Mouse (Mus musculus): Measurements from ENCODE around the gene Grap2. TPM values are rescaled to one million over a fixed set of nuclear protein-coding genes. Genes with fewer than 3 reads are reported as not detected.

Grap2 gene
- total RNA-seq, 4 experiments from 2014 or later = 0.16 to 0.84 (median 0.79) TPM

DNA sequence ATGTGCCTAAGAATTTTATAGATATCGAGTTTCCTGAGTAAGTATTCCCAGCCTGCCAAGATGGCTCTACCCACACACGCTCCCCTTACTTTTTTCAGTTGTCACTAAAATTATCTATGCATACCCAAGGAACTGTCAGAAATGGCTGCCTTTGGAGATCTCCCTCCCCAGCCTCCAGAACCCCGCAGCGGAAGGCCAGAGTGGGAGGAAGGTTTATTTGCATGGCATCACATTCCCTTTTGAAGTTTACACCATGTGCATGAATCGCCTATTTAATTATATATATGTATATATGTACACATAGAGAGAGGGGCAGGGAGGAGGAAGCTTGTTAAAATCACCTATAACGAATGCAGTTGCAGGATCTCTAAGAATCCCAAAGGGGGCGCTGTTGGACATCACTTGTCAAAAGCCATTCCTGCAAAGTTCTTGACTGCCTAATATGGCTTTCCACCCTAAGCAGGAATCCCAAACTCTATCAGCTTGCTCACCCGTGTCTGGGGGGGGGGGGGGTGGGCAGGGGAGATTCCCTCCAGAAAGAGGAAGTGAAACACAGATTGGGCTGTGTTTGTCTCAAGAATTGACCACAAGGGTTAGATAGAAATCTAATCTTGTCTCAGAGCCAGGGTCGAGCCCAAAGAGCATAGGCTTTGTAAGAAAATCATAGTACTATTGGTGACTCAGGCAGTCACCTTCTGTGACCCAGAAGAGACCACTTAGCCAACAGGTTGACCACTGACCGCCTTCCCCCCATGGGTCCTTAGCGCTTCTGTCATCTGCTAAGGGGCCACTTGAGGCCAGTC lies 62.2 kb downstream of the Grap2 start:
- peak; percentile 40 to 80 for DNase-seq (ENCODE audit: low spot score in 2 of 2)

DNA sequence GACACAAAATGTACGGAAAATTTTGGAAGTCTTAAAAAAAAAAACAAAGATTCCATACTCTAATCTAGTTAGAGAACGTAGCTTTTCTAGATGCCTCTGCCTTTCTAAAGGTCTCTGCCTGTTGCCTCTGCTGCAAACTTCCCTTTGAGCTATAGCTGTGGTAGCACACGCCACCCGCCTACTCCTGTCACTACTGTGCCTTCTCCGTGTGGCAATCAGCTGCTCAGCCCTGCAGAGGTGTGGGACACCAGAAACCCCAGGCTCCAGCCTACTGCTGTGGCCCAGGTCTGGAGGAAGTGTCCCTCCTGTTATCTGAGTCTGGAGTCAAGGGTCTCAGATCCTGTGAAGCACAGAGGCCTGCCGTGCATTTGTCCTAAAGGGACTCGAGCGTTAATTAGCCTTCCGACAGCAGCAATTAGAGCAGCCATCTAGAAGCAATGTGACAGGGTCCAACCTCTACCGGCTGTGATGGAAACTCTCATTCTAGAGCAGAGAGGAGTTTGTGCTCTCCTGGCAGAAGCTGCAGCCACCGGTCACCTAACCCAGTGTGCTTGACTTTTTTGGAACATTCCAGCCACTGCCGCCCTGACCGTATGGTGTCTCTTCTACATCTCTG lies 64.5 kb downstream of the Grap2 start:
- no peak for DNase-seq (ENCODE audit: low spot score in 2 of 2)

DNA sequence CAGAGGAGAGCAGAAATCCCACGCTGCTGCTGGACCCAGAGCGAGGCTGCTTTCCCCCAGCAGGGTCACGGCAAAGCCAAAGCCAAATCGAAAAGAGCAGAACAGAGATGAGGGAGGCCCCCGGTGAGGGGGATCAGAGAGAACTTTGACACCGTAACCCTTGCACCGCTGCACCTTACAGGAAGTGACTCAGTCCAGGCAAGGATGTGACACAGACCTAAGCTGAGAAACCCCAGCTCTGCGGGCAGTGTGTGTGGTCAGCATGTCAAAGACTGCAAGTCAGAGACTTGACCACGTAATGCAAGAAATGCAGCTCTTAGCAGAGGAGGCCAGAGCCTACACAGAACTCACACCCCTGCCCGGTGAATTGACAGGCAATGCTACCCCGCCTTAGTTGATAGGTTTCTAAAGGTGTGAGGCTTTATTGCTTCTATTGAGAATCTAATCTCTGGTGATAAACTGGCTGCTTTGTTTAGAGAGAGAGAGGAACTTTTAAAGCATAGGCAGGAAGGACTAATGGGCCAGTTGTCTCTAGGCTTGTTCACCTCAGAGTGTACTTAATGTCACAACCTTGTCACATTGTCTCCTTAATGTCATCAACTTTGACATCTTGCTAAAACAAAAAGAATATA lies 66.8 kb downstream of the Grap2 start:
- no peak for DNase-seq (ENCODE audit: low spot score in 2 of 2)

DNA sequence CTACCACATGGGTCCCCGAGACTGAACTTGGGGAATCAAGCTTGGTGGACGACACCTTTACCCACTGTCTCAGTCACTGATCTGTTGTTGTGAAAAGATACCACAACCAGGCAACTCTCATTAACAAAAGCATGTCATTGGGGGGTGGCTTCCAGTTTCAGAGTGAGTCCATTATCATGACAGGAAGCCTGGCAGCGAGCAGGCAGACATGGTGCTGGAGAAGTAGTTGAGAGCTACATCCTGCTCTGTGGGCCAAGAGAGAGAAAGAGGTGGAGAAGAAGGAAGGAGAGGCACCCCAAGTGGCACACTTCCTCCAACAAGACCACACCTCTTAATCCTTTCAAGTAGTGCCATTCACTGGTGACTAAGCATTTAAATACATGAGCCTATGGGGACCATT lies 67.5 kb downstream of the Grap2 start:
- no peak for DNase-seq (ENCODE audit: low spot score in 2 of 2)

DNA sequence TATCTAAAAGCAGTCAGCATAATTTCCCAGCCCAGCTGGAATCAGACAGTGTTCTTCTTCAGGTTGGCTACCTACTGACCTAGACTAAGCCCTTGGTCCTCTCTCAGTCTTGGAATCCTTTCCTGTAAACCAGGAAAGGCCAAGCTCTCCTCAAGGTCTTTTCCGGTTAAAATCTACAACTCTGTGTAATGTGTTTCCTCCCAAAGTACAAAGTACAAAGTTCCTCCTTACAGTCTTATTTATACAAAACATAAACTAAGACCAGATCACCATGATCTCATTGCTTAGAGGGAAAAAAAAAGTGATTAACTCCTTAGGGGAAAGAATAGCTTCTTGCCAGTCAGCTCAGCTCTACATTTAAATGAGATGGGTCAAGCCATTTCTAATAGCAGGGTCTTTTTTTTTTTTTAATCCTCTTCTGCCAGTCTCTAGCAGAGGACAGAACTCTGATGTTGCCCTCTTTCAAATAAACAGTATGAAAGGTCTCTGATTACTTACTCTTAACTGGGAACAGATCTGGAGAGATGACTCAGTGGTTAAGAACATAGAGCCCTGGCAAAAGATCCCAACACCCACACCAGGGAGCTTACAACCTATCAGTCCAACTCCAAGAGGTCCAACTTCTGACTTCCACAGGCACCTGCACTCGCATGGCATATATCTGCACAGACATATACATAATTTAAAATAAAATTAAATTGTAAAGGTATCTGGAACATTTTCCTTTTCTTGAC lies 69.5 kb downstream of the Grap2 start:
- DNase-seq (ENCODE audit: low spot score in 2 of 2) = no peak

DNA sequence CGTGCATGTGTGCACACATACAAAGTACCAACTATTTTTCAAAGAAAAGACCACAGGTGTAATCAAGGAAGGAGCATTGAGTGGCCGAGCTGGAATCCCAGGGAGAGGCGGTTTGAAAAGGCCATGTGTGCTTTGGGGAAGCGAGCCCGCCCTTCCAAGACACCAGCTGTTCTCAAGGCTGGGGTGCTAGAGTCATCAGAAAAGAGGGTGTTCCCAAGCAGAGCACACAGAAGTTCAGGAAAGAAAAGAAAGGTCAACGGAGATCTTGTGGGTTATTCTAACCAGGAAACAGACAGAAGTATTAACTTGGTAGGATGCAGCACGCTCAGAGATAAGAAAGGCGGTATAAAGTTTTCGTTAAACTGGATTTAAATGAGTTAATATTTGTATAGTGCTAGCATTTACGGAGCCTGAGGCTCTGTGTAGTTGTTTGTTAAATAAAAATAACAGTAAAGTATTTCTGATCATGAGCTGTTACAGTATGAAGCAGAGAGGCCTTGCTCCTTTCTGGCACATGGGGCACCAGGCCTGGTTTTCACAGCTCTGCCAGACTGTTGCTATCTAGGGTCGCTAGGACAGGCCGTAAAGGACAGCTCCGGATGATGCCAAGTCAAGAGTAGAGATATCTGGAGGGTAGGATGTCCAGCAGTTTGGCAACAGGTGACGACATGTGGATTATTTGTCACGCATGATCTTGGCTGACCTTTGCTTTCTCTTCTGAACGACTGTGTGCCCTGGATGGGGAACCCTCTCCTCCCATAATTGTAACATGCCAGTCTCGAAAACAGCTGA lies 72.8 kb downstream of the Grap2 start:
- no peak for DNase-seq (ENCODE audit: low spot score in 2 of 2)

DNA sequence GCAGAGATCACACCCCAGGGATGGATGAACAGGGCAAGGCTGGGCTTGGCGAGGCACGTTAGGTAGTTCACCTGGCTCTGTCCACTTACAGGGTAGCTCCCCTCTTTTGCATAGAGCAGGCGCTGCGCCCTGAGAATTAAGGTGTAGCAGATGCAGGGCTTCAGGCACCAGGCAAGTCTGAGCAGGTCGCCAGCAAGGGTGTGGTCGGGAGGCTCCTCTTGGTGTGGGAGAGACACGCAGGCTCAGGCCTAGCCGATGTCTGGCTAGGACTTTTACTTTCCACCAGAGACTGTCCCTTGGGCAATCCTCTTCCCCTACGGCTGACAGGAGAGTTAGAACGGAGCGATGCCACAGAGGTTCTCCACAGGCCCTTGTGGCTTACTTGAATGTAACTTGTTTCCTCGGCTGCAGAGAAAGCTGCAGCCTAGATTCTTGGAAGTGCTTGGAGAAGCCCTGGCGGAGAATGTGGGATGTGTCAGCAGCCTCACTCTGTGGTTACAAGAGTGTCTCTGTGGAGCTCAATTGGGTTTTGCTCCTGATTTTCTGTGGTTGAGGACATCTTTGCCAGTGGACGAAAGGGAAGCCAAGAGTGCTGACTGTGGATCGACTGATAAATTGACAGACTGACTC lies 76.7 kb downstream of the Grap2 start:
- DNase-seq (ENCODE audit: low spot score in 2 of 2) = peak in 1 of 2 experiments; percentile 45

DNA sequence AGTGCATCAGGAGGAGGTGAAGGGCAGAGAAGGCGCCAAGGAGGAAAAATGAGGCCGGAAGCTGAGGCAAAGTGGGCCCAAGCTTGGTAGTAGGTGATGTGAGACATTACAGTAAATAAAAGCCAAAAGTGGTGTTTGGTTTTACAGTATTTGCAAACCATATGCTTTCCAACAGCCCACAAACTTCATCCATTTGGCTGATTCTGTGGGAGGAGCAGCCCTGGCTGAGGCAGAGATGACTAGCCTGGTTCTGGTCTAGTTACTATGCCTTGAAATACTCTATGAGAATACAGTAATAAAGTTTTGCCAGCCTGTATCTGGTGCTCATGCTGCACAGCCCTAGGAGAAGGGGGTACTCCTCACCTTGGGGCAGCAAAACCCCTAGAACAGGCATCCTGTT lies 78.0 kb downstream of the Grap2 start:
- peak in 1 of 2 experiments; percentile 44 for DNase-seq (ENCODE audit: low spot score in 2 of 2)

DNA sequence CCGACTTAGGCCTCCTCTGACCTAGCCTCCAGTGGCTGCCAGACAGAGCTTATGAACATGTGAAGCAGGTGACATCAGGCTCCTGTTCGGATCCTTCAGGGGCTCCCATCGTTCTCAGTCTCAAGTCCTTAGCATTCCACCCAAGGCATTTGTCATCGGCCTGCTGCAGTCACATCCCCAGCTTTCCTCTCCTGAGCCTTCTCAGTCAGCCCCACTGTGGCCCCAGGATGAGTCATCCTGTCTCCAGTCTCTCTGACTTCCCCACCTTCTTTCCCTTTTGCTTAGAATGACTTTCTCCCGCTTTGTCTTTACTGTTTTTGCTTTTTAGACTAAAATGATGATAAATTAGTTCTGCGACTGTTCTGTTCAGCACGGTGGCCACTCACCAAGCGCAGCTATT lies 81.5 kb downstream of the Grap2 start:
- DNase-seq (ENCODE audit: low spot score in 2 of 2) = no peak

DNA sequence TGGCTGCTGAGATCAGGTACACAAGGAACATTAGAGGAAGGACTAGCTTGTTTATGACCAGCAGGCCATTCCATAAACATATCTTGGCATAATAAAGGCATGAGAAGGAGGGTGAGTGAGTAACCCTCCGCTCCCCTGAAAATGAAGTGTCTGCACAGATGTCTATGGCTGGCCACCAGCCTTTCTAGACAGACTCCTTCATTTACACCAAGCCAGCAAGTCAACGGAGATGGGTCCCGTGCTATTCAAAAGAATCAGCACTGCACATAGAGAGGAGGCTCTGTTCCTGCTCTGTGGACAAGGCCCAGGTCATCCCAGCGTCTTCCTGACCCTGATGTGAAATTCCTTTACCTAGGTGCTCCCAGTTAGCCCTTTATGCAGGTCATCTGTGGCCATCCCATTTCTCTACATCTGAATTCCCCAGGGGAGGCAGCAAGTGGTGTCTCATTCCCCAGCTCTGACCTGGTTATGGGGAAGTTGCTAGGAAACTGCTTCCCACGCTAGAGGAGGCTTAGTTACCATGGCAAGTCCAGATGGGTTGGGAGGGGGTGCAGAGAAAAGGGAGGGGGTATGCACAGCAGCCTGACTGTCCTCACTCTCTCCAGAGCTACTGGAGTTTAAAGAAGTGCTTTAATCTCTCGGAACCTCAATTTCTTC lies 86.5 kb downstream of the Grap2 start:
- peak; percentile 20 to 52 for DNase-seq (ENCODE audit: low spot score in 2 of 2)

DNA sequence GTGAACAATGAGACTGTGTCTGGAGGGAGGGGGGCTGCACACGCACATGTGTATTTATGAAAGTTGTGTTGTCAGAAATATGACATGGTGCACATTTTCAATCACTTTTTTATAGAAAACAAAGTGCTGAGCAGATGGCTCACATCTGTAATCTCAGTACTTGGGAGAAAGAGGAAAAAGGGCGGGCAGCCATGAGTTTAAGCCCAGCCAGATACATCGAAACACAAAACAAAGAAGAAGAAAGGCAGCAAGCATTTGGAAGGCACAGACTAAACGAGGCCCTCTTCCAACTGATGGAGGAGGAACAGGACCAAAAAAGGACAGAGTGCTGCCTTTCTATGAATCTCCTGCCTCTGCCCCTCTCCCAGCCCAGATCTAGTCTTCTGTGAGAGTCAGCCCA lies 88.6 kb downstream of the Grap2 start:
- no peak for DNase-seq (ENCODE audit: low spot score in 2 of 2)

DNA sequence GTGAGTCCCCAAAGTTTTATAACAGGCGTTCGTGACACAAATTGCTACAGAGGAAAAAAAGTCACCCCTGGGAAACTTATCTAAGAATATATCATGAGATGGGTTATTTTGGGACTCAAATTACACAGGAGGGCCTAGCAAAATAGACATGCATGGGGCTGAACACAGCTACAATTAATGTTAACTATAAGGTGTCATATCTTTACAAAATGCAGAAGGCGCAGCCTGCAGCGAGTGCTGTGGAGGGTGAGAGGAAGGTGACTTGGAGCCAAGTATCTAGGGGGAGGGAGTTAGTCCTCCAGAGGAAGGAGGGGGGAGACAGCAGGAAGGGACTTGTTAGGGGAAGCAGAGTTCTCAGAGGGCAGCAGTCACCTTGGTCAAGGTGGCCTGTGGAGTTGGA lies 92.0 kb downstream of the Grap2 start:
- no peak for DNase-seq (ENCODE audit: low spot score in 2 of 2)

DNA sequence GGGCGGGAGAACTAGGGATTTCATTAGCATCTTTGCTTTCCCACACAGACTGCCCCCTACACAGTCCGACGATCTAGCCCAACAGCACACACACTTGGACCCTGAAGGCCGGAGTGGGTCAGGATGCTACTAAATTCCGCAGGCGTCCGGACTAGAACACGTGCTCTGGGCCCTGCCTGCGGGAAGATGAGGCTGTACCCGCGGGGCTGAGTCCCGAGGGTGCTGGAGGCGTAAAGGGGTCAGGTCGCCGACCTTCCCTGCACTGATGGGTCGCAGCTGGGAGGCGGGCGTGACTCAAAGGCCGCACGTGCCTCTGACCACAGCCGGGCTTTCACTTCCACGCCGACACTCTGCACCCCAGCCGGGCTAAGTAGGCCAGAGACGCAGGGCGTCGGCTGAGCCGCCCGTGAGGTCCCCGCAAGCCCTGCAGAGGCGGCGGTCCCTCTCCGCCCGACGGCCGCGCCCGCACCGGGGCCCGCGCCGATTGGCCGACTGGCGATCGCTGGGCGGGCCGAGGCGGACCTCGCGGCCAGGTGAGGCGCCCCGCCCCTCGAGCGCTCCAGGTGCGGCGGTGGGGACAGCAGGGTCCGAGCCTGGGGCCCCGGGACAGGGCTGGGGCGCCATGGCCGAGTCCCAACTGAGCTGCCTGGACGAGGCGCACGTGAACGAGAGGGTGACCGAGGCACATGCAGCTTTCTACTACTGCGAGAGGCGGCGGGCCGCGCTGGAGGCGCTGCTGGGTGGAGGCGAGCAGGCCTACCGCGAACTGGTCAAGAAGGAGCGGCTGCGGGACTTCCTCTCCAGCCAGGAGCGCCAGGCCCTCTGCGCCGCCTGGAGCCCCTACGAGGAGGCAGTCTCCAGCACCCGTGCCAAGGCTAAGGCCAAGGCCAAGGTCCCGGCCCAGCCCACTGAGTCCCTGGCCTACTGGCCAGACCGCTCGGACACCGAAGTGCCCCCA lies 99.2 kb downstream of the Grap2 start, which contains the start of gene Fam83f:
Gene Fam83f, plus strand, starts transcription at position 553 of the 958 bp plus-strand sequence.
- no peak for DNase-seq (ENCODE audit: low spot score in 2 of 2)

DNA sequence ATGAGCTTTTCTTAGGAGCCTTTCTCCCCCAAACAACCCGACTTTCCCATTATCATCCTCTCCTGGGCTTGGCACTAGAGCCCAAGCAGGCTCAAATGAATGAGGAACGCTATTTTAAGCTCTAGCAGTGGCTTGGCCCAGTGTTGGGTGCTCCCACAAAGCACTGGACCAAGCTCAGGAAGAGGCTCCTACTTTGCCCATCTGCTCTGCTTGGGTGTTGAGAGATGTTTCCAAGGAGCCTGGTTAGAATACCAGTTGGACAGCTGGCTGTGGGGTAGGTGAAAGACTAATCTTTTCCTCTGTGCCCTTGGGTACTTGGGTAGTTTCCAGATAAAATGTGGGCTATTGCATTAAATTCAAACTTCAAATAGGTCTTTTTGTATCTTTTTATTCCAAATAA lies 100.4 kb downstream of the Grap2 start:
- peak in 1 of 2 experiments; percentile 65 for DNase-seq (ENCODE audit: low spot score in 2 of 2)

DNA sequence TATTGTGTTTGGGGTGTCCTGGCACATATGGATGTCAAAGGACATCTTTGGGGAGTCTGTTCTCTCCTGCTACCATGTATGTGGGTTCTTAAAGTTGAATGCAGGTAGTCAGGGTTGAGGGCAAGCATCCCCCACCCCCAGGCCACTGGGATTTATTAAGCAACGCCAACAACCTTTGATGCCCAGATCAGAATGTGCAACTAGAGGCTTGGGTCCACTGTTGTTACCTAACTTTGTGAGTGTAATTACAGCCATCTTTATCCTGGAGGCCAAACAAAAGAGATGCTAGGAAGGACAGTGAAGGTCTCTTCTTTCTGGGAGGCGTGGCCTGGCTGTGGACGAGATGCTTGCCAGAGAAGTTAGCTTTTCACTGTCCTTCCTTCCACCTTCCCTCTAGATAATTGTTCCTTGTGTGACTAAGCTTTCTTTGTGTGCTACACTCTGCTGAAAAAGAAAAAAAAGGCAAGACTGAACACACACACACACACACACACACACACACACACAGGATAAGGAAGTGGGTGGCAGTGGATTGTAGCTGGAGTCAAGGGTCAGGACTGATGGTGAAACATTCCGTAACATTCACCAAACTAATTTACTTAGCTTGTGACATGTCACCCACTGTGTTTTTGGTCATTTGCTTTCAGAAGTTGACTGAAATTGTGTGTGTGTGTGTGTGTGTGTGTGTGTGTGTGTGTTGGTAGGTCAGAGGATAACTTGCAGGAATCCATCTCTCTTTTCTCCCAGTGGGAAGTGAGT lies 101.1 kb downstream of the Grap2 start:
- DNase-seq (ENCODE audit: low spot score in 2 of 2) = no peak

DNA sequence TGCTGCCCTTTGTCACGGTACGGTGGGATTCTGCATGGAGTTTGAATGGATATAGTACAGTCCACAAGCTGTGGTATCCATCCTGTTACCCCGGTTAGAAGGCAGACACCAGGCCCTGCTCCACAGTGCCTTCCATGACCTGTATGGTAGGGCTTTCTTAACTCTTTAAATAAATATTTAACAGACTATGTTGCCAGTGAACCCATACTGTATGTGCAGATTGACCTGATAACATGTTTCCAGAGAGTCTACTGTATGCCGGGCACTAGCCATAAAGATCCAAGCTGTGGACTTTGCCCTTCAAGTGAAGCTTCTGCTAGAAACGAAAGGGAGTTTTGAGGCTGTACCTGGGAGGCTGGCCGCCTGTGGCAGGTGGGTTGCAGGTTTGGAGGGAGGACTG lies 102.3 kb downstream of the Grap2 start:
- DNase-seq (ENCODE audit: low spot score in 2 of 2) = no peak

DNA sequence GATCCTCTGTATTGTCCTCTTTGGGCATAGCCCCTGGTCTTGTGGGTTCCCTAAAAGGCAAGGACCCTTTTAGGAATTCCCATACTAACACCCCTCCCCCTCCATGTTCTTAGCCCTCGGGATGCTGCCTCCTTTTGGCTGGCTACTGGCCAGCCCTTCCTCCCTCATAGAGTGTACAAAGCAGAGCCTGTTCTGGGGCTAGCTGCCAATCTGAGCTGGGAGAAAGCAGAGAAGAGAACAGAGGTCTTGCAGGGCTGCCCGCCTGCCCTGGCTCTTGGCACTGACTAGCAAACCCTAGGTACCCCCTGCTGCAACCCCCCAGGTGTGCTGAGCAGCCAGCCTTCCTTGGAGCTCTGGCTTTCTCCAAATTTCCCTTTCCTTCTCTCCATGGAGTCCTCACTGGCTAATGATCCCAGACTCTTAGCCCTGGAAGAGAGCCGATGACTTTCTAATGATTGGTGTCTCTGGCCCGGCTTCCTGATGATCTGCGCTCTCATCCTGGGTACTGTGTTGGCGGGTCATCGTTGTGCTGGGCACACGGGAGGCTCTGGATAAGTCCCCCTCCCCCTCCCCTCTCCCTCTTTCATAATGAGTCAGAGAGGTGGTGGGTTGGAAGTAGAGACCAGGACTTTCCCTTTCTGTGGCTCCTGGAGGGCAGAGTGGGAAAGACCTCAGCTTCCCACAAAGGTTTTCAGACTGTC lies 107.3 kb downstream of the Grap2 start:
- peak in 1 of 2 experiments; percentile 55 for DNase-seq (ENCODE audit: low spot score in 2 of 2)
